Mouse (Mus musculus) liver, postnatal 0 days (tissue): Measurements from ENCODE around the gene Sec61a1. TPM values are rescaled to one million over a fixed set of nuclear protein-coding genes. Genes with fewer than 3 reads are reported as not detected.

Source experiments
- ATAC-seq: fragments of 200-750 bp; cut with Nextera tagmentation; 2 replicates; pipeline ENCODE4 v1.8.0; 2017; ENCODE audit warnings: mild to moderate bottlenecking, moderate library complexity
- DNase-seq: peaks from one replicate; pipeline ENCODE4 v3.0.0-alpha.2; 2016
- H3K27ac ChIP-seq: fragments of 300-500 bp; sonication (generic); 2 replicates; pipeline ENCODE4 v1.5.1; 2014; ENCODE audit warnings: antibody characterized with exemption, moderate library complexity, mild to moderate bottlenecking, low read depth
- H3K27me3 ChIP-seq: fragments of 300-500 bp; sonication (generic); 2 replicates; pipeline ENCODE4 v1.6.1; 2014; ENCODE audit warnings: low read length, control low read depth, mixed read lengths; ENCODE audit not compliant: insufficient read depth
- H3K36me3 ChIP-seq: fragments of 300-500 bp; sonication (generic); replicated peaks from 2 replicates; pipeline ENCODE4 v1.6.1; 2014; ENCODE audit warnings: mild to moderate bottlenecking, control low read depth, low read length, moderate library complexity, mixed read lengths; ENCODE audit not compliant: insufficient read depth
- H3K4me1 ChIP-seq: fragments of 300-500 bp; sonication (generic); 2 replicates; pipeline ENCODE4 v1.6.1; 2014; ENCODE audit warnings: antibody characterized with exemption, mild to moderate bottlenecking, control low read depth; ENCODE audit not compliant: insufficient read depth
- H3K4me2 ChIP-seq: fragments of 300-500 bp; sonication (generic); 2 replicates; pipeline ENCODE4 v1.6.1; 2014; ENCODE audit warnings: low read depth, mild to moderate bottlenecking, low read length, moderate library complexity, mixed read lengths
- H3K4me3 ChIP-seq: fragments of 300-500 bp; sonication (generic); 2 replicates; pipeline ENCODE4 v1.5.1; 2014; ENCODE audit warnings: low read depth, low read length
- H3K9ac ChIP-seq: fragments of 300-500 bp; sonication (generic); replicated peaks from 2 replicates; pipeline ENCODE4 v1.6.1; 2014; ENCODE audit warnings: mild to moderate bottlenecking, moderate library complexity
- H3K9me3 ChIP-seq: fragments of 300-500 bp; sonication (generic); 2 replicates; pipeline ENCODE4 v1.6.1; 2016; ENCODE audit warnings: mild to moderate bottlenecking, control low read depth, low read length, mixed read lengths
- CTCF ChIP-seq: sonication (generic); IDR thresholded peaks from 2 replicates; pipeline ENCODE4 v1.5.1; 2016; ENCODE audit warnings: antibody characterized with exemption, low read depth
- EP300 ChIP-seq: IDR thresholded peaks from 2 replicates; pipeline ENCODE4 v1.6.1; 2016; ENCODE audit warnings: antibody characterized with exemption, low read depth, mild to moderate bottlenecking
- whole genome bisulfite sequencing: fragments of 180-500 bp; shearing (Covaris S2); extraction: QIAGEN DNeasy Blood & Tissue Kit; methylation state at CpG from one replicate; pipeline ENCODE4 v1.1.7; 2014; ENCODE audit not compliant: insufficient replicate concordance; 5-methylcytosine and 5-hydroxymethylcytosine counted together
- polyA plus RNA-seq: library from polyadenylated mRNA; unstranded; fragments of >200 nt; fragmentation: Nextera tagmentation; extraction: Ambion mirVana; gene quantifications from 2 replicates; pipeline ENCODE4 v1.2.1, GENCODE M21; 2015

Gene Sec61a1
- polyA plus RNA-seq, 1 experiment from 2014 or later, result 84.0 TPM

DNA sequence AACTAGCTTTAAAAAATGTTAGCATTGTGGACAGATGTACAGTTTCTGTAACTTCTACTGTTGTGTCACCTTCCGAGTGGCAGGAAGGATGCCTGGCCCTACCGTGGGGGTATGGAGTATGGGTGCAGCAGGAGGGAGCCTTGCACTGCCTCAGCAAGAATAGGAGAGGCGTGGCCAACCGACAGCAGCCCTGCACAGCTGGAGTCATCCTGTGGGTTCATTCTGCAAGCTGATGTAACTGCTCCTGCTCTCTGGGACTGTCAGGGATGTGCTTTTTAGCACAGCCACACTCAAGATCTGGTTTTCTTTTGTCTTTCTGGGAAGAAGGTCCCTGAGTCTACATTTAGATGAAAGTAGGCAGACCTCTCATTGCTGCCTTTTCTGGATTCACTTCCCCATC, 38.8 kb upstream of the Sec61a1 start:
- Histone ChIP-seq H3K9ac (no peak overlapping the region), H3K4me1 (no peaks in the 10 kb centered on the region), H3K36me3 (no peaks in the 10 kb centered on the region), H3K9me3 (no peaks in the 10 kb centered on the region), H3K4me3 (no peak overlapping the region), H3K27ac (no peak overlapping the region), H3K4me2 (no peak overlapping the region), H3K27me3 (no peaks in the 10 kb centered on the region)
- TF ChIP-seq CTCF, result no peak
- TF ChIP-seq EP300, result no peak
- DNase-seq, result no peak
- no peak for ATAC-seq
- 21% methylated on average over 4 of the region's 4 CpGs for WGBS

- no peak overlapping the region for H3K9ac ChIP-seq
Observed at GRCm38 (mm10) chr6:88549916-88550315, 31.2 kb upstream of the Sec61a1 start.

DNA sequence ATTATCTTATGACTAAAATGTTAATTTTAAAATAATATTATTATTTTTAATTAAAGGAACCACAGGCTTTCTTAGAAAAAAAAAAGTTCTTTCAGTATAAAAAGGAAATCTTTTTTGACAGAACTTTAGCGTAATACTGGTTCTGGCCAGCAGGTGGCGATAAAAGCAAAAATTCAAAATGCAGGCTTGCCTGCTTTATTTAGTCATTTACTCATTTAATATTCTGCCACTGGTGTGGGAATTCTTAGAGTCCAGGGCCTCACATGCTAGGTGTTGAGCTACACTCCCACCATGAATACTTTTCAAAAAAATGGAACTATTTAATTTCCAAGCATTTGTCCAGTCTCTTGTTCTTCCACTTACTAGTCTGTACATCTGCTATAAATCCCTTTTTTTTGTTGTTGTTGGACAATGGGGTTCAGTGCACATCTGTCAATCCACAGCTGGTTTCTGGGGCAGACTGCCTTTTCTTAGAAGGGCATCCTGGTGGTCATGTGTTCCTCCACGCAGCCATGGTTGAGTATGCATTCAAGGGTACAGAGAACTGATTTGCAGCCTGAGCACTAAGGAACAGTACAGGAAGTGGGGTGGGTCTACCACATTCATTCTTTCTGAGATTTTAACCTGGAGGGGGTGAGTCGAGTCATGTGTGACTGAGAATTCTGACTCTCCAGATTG, 30.6 kb upstream of the Sec61a1 start:
- H3K9me3 ChIP-seq, result no peaks in the 10 kb centered on the region
- TF ChIP-seq EP300, result no peak
- peak; percentile 73 for TF ChIP-seq CTCF
- H3K4me3 ChIP-seq, result no peak overlapping the region
- no peaks in the 10 kb centered on the region for H3K36me3 ChIP-seq
- no peak overlapping the region for H3K27ac ChIP-seq
- DNase-seq (peak; percentile 73), ATAC-seq (no peak)
- H3K4me1 ChIP-seq, result no peaks in the 10 kb centered on the region
- WGBS, result 18% methylated on average over 4 of the region's 4 CpGs
- no peak overlapping the region for H3K9ac ChIP-seq
- peaks cover 2% of the 10 kb centered on the region; the same call in 1 of the 2 replicates for H3K27me3 ChIP-seq
- no peak overlapping the region for H3K4me2 ChIP-seq

More at GRCm38 (mm10) chr6:88549916-88550315, 31.2 kb upstream of the Sec61a1 start:
- Histone ChIP-seq H3K36me3 (no peaks in the 10 kb centered on the region), H3K27me3 (peaks cover 2% of the 10 kb centered on the region; the same call in 1 of the 2 replicates), H3K4me3 (no peak overlapping the region), H3K27ac (no peak overlapping the region), H3K4me1 (no peaks in the 10 kb centered on the region), H3K4me2 (no peak overlapping the region), H3K9me3 (no peaks in the 10 kb centered on the region)
- 73% methylated on average over 2 of the region's 2 CpGs for WGBS
- TF ChIP-seq EP300 (no peak), CTCF (no peak)
- no peak for ATAC-seq
- no peak for DNase-seq

DNA sequence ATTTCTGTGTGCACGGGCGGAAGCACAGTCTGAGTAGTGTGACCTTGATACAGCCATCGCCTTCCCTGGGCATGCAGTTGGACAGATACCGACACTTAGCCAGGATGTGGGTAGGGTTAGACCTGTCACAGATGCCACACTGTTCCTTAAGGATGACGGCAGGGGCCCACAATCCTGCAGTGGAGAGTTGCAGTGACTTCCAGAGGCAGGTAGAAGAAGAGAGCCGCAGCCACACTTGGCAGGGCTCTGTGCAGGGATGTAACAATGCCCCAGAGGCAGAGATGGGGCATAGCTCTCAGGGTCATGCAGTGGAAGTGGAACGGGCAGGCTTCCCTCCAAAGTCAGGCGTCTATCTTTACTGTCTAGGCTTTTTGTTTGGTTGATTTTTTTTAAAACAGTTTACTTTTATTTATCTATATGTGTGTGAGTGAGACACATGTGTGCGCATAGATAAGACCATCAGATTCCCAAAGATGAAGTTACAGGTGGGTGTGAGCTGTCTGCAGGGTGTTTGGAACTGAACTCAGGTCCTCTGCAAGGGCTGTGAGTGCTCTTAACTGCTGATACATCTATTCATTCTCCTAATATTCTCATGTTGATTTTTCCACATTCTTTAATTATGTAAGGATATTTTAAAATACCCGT, 29.8 kb upstream of the Sec61a1 start:
- Histone ChIP-seq H3K4me2 (no peak overlapping the region), H3K9me3 (no peaks in the 10 kb centered on the region), H3K27me3 (peaks cover 2% of the 10 kb centered on the region; the same call in 1 of the 2 replicates), H3K9ac (no peak overlapping the region), H3K27ac (no peak overlapping the region), H3K4me3 (no peak overlapping the region), H3K36me3 (no peaks in the 10 kb centered on the region), H3K4me1 (no peaks in the 10 kb centered on the region)
- no peak for DNase-seq
- 55% methylated on average over 10 of the region's 10 CpGs for WGBS
- peak; percentile 40 for TF ChIP-seq EP300
- TF ChIP-seq CTCF, result no peak
- ATAC-seq, result no peak

- Histone ChIP-seq H3K27ac (no peak overlapping the region), H3K9me3 (no peaks in the 10 kb centered on the region), H3K4me1 (no peaks in the 10 kb centered on the region), H3K9ac (no peak overlapping the region; the same call in 1 of the 2 replicates), H3K4me3 (no peak overlapping the region), H3K27me3 (peaks cover 2% of the 10 kb centered on the region; the same call in 1 of the 2 replicates), H3K4me2 (no peak overlapping the region), H3K36me3 (no peaks in the 10 kb centered on the region)
- WGBS, result 49% methylated on average over 10 of the region's 10 CpGs
- TF ChIP-seq CTCF (no peak), EP300 (no peak)
- no peak for ATAC-seq
- no peak for DNase-seq
Observed at GRCm38 (mm10) chr6:88545397-88545790, 26.7 kb upstream of the Sec61a1 start.

- H3K4me1 ChIP-seq, result no peaks in the 10 kb centered on the region
- 23% methylated on average over 11 of the region's 11 CpGs for WGBS
- no peak overlapping the region for H3K27ac ChIP-seq
- H3K27me3 ChIP-seq, result peaks cover 2% of the 10 kb centered on the region; the same call in 1 of the 2 replicates
- DNase-seq (no peak), ATAC-seq (no peak)
- H3K9ac ChIP-seq, result no peak overlapping the region
- TF ChIP-seq CTCF (no peak), EP300 (0 out of 2 replicates have a peak, but pooled peaks have one; percentile 52)
- no peaks in the 10 kb centered on the region for H3K36me3 ChIP-seq
- H3K9me3 ChIP-seq, result no peaks in the 10 kb centered on the region
- H3K4me2 ChIP-seq, result no peak overlapping the region
- H3K4me3 ChIP-seq, result no peak overlapping the region
Observed at GRCm38 (mm10) chr6:88544644-88545396, 26.1 kb upstream of the Sec61a1 start.
